In the genomic region with DNA sequence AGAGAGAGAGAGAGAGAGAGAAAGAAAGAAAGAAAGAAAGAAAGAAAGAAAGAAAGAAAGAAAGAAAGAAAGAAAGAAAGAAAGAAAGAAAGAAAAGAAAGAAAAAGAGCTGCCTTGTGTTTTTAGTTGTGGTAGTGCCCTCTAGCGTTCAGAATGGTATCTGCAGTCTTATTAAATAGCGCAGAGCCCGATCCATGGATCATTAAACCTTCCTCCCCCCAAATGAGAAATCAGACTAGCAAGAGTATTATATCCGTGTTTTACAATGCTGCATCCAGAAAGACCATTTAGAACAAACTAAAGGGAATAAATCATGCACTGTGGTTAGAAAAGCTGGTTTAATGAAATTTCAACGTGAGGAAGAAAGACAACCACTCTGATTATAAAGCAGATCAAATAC, we compare ENCODE assay signal across 10 mouse cellular contexts. TPM values are rescaled to one million over a fixed set of nuclear protein-coding genes. Genes with fewer than 3 reads are reported as not detected.
DNase-seq lines count a peak whose midpoint lies in the region; ATAC-seq lines count a peak whose summit lies in the region.
"Had no signal": no experiment of that assay in that cellular context is flagged by ENCODE, and none has a peak within 500 bp of the region (broad histone marks: within the 10 kb centered on the region; RNA-seq: fewer than 3 reads in every experiment).

No protein-coding gene starts in this region.

- no peak overlapping the region for H3K27ac ChIP-seq in kidney, embryonic 15.5 days
- H3K27ac ChIP-seq: embryonic facial prominence, embryonic 15.5 days; limb, embryonic 15.5 days had no signal

- H3K27me3 ChIP-seq in kidney, embryonic 15.5 days: 0 out of 2 replicates have a peak, but pooled peaks cover 2% of the 10 kb centered on the region
- H3K27me3 ChIP-seq: embryonic facial prominence, embryonic 15.5 days; limb, embryonic 15.5 days had no signal

- no peaks in the 10 kb centered on the region for H3K36me3 ChIP-seq in kidney, embryonic 15.5 days
- H3K36me3 ChIP-seq: embryonic facial prominence, embryonic 15.5 days; limb, embryonic 15.5 days had no signal

- no peak overlapping the region for H3K9ac ChIP-seq in kidney, embryonic 15.5 days
- H3K9ac ChIP-seq: embryonic facial prominence, embryonic 15.5 days; limb, embryonic 15.5 days had no signal

- H3K9me3 ChIP-seq in kidney, embryonic 15.5 days (replicated peaks): no peaks in the 10 kb centered on the region
- H3K9me3 ChIP-seq: embryonic facial prominence, embryonic 15.5 days; limb, embryonic 15.5 days had no signal

- ATAC-seq in kidney, embryonic 15.5 days (replicated peaks; ENCODE audit: low FRiP score): no peak
- ATAC-seq in erythroblast, adult 5-6 weeks (replicated peaks; ENCODE audit: low FRiP score, poor library complexity, severe bottlenecking): no peak

- peaks cover 3% of the 10 kb centered on the region; the same call in 1 of the 2 replicates for H3K4me1 ChIP-seq in kidney, embryonic 15.5 days

- WGBS in kidney, embryonic 15.5 days: 4% methylated on average over 5 of the region's 5 CpGs

- no peak overlapping the region for H3K4me3 ChIP-seq in kidney, embryonic 15.5 days (replicated peaks)
- H3K4me3 ChIP-seq: embryonic facial prominence, embryonic 15.5 days; limb, embryonic 15.5 days had no signal

- peak overlapping the region; percentile 39 for H3K4me2 ChIP-seq in kidney, embryonic 15.5 days
- H3K4me2 ChIP-seq: embryonic facial prominence, embryonic 15.5 days; limb, embryonic 15.5 days had no signal

- DNase-seq in kidney, adult 8-10 months: no peak
- DNase-seq in ES-CJ7 (ENCODE audit: low read depth, low spot score): peak; percentile 46
- peak; percentile 12 for DNase-seq in brain, embryonic 18.5 days (ENCODE audit: low read depth, low spot score)
- peak; percentile 10 for DNase-seq in kidney, postnatal 14 days
- peak; percentile 2 for DNase-seq in telencephalon, adult 2 months (ENCODE audit: low read depth, low spot score)
- DNase-seq in thymus, adult 18-20 months: no peak

RNA-seq across cellular contexts. Expression of a gene that starts 51.1 kb away (rescaled TPM):
- polyA plus RNA-seq in kidney, embryonic 15.5 days (2015; fragmentation: Nextera tagmentation; extraction: Ambion mirVana): 62.8 and 66.1 TPM in 2 replicates
- total RNA-seq in erythroblast, adult 5-6 weeks (2015; ENCODE audit: low replicate concordance): 12.1 and 19.2 TPM in 2 replicates
- total RNA-seq in erythroblast, adult 5-6 weeks (2017; ENCODE audit: low replicate concordance): 26.1 and 49.0 TPM in 2 replicates

Comparison
In these comparisons a context has a peak if more than half of its experiments do, and no peak if none do; other contexts are left out.
1. DNase-seq: peak in ES-CJ7 (single experiment), brain, embryonic 18.5 days (single experiment), kidney, postnatal 14 days (single experiment) and telencephalon, adult 2 months (single experiment); none in kidney, adult 8-10 months (0 of 2) and thymus, adult 18-20 months (0 of 2).